Mouse (Mus musculus) testis, adult 2 months (tissue): ENCODE results near the gene Gimap1. TPM values are rescaled to one million over a fixed set of nuclear protein-coding genes. Genes with fewer than 3 reads are reported as not detected.

Experiments used
- H3K27ac ChIP-seq: fragments of 200-500 bp; 2 replicates; pipeline ENCODE4 v1.5.1; 2012; ENCODE audit warnings: low read depth, low read length; ENCODE audit not compliant: control insufficient read depth, insufficient read depth
- H3K27me3 ChIP-seq: fragments of 200-500 bp; 2 replicates; pipeline ENCODE4 v1.6.1; 2012; ENCODE audit warnings: mild to moderate bottlenecking, low read length, moderate library complexity; ENCODE audit not compliant: control insufficient read depth, insufficient read depth
- H3K36me3 ChIP-seq: fragments of 200-500 bp; 2 replicates; pipeline ENCODE4 v1.6.1; 2012; ENCODE audit warnings: mild to moderate bottlenecking, low read length; ENCODE audit not compliant: control insufficient read depth, insufficient read depth
- H3K4me1 ChIP-seq: fragments of 200-500 bp; 2 replicates; pipeline ENCODE4 v1.6.1; 2012; ENCODE audit warnings: low read length; ENCODE audit not compliant: control insufficient read depth, insufficient read depth
- H3K4me3 ChIP-seq: fragments of 200-500 bp; 2 replicates; pipeline ENCODE4 v1.5.1; 2012; ENCODE audit warnings: low read depth, mild to moderate bottlenecking, low read length, moderate library complexity, mixed read lengths; ENCODE audit not compliant: control insufficient read depth
- CTCF ChIP-seq: fragments of 200-500 bp; IDR thresholded peaks from 2 replicates; pipeline ENCODE4 v1.5.1; 2012; ENCODE audit warnings: low read depth, mild to moderate bottlenecking, inconsistent platforms, low read length, moderate library complexity; ENCODE audit not compliant: control insufficient read depth, insufficient read depth, insufficient replicate concordance
- POLR2A ChIP-seq: fragments of 200-500 bp; IDR thresholded peaks from 2 replicates; pipeline ENCODE4 v1.6.1; 2012; ENCODE audit warnings: low read depth, mild to moderate bottlenecking, inconsistent platforms, low read length, moderate library complexity; ENCODE audit not compliant: control insufficient read depth
- polyA plus RNA-seq: library from polyadenylated mRNA; depleted of rRNA; stranded (reverse); fragments of >200 nt; gene quantifications from 2 replicates; pipeline ENCODE4 v1.2.3, GENCODE M21; 2012

Gimap1 gene
- polyA plus RNA-seq, 1 experiment: 0.31 TPM

DNA sequence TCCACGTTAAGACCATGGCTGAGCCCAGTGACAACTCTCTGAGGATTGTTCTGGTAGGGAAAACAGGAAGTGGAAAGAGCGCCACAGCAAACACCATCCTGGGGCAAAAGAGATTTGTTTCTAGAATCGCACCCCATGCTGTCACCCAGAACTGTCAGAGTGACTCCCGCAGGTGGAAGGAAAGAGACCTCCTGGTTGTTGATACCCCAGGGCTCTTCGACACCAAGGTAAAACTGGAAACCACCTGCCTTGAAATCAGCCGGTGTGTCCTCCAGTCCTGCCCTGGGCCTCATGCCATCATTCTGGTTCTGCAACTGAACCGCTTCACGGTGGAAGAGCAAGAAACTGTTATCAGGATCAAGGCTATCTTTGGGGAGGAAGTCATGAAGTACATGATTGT lies 15.4 kb upstream of the Gimap1 start:
- H3K4me1 ChIP-seq: peaks cover 7% of the 10 kb centered on the region; the same call in 1 of the 2 replicates
- H3K27ac ChIP-seq: no peak overlapping the region
- no peak overlapping the region for H3K4me3 ChIP-seq
- TF ChIP-seq CTCF: no peak
- no peak for TF ChIP-seq POLR2A
- no peaks in the 10 kb centered on the region for H3K27me3 ChIP-seq
- H3K36me3 ChIP-seq: no peaks in the 10 kb centered on the region

DNA sequence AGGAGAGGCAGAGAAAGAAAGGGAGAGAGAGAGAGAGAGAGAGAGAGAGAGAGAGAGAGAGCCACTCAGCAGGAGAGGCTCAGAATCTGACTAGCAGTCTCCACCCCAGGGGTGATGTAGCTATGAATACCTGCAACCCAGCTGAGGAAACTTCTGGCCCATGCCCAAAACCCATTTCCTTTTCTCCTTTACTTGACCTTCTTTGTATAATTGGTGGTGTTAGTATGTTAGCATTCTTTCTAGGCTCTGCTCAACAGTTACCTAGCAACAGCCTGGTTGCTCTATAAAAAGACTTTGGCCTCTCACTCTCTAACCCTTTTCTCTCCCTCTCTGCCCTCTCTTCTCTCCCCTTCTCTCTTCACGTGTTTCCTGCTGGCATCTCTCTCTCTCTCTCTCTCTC lies 13.4 kb upstream of the Gimap1 start:
- Histone ChIP-seq H3K4me1 (peaks cover 10% of the 10 kb centered on the region; the same call in 1 of the 2 replicates), H3K27me3 (no peaks in the 10 kb centered on the region), H3K36me3 (no peaks in the 10 kb centered on the region), H3K27ac (no peak overlapping the region), H3K4me3 (no peak overlapping the region)
- TF ChIP-seq POLR2A (no peak), CTCF (no peak)

DNA sequence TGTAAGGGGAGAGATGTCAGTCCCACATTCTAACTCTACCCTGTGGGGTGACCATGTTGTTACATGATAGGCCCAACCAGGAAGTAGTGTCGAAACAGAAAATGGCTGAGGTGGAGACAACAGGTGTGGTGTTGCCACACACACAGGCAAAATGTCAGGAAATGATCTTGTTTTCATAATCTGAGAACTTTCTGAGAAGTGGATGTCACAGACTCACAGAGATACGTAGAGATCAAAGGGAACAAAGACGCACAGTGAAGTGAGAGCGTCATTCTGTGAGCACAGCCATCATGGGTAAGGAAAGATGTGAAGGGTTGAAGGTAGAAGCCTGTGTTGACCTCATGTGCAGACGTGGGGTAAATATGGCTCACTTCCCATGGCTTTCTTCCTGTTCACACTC lies 11.1 kb upstream of the Gimap1 start:
- H3K4me3 ChIP-seq: no peak overlapping the region
- no peaks in the 10 kb centered on the region for H3K27me3 ChIP-seq

DNA sequence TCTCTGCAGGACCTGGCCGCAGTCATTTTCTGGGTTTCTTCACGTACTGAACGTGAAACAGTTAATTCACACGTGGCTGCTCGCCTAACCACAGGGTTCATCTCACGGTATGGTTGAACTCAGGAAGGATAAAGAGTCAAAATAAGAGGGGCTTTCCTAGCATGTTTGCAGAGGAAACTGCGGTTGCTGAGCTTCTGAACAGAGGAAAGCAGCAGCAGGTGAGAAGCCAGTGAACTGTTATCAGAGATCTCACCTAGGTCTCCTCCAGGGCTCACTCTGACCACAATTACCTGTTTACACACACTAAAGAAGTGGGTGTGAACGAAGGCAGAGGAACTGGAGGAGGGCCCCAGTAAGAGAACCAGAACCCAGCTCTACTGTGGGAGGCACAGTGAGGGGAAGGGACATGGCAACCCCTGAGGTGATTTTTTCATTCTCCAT lies 6.0 kb upstream of the Gimap1 start:
- no peak for TF ChIP-seq CTCF
- TF ChIP-seq POLR2A: no peak
- H3K27ac ChIP-seq: no peak overlapping the region
- peaks cover 9% of the 10 kb centered on the region; the same call in 1 of the 2 replicates for H3K4me1 ChIP-seq
- H3K4me3 ChIP-seq: no peak overlapping the region
- H3K36me3 ChIP-seq: no peaks in the 10 kb centered on the region
- no peaks in the 10 kb centered on the region for H3K27me3 ChIP-seq

More for the DNA sequence above, 11.1 kb upstream of the Gimap1 start:
- Histone ChIP-seq H3K36me3 (no peaks in the 10 kb centered on the region), H3K27ac (no peak overlapping the region), H3K4me1 (peaks cover 10% of the 10 kb centered on the region; the same call in 1 of the 2 replicates)
- TF ChIP-seq CTCF (no peak), POLR2A (no peak)

DNA sequence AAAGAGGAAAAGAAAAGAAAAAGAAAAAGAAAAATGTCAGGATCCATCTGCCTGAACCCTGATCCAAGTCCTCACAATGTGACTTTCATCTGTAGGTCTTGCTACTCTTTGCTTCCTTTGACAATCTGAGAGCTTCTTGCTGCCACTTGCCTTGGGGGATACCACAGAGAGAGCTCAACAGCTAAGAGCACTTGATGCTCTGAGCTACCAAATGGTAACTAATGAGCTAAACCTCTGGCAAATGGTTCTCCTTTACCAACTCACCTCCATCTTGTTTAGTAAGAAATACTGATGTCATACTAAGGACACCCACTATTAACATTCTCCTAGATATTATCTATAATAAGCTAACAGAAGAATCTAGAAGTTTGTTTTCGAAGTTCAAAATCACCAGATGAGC lies 5.2 kb upstream of the Gimap1 start:
- H3K4me1 ChIP-seq: peaks cover under 1% of the 10 kb centered on the region; the same call in 1 of the 2 replicates
- no peak overlapping the region for H3K4me3 ChIP-seq
- no peak overlapping the region for H3K27ac ChIP-seq
- no peaks in the 10 kb centered on the region for H3K27me3 ChIP-seq
- no peaks in the 10 kb centered on the region for H3K36me3 ChIP-seq
- TF ChIP-seq POLR2A (no peak), CTCF (no peak)

- H3K27ac ChIP-seq: no peak overlapping the region
- TF ChIP-seq CTCF (no peak), POLR2A (no peak)
- H3K4me1 ChIP-seq: no peaks in the 10 kb centered on the region
- no peak overlapping the region for H3K4me3 ChIP-seq
- no peaks in the 10 kb centered on the region for H3K36me3 ChIP-seq
- H3K27me3 ChIP-seq: no peaks in the 10 kb centered on the region
Measured at GRCm38 (mm10) chr6:48737053-48737452, 1.8 kb upstream of the Gimap1 start.

GRCm38 (mm10) chr6:48737688-48738087 lies 1.2 kb upstream of the Gimap1 start:
- TF ChIP-seq POLR2A: no peak
- TF ChIP-seq CTCF: no peak
- H3K27ac ChIP-seq: no peak overlapping the region
- no peak overlapping the region for H3K4me3 ChIP-seq
- no peaks in the 10 kb centered on the region for H3K36me3 ChIP-seq
- H3K4me1 ChIP-seq: peaks cover 3% of the 10 kb centered on the region; the same call in 1 of the 2 replicates
- no peaks in the 10 kb centered on the region for H3K27me3 ChIP-seq

DNA sequence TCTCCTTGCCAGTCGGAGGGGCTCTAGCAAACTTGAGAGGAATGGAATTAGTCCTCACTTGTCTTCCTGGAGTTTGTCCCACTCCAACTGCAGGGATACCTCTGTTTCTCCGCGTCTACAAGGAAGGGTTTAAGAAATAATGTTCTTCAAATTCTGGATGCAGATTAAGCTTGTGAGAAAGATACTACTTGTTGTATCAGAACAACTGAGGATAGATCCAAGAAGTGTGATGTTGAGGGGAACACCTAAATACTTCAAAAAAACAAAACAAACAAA lies 864 bp downstream of the Gimap1 start:
- no peak for TF ChIP-seq CTCF
- TF ChIP-seq POLR2A: no peak
- no peak overlapping the region for H3K4me3 ChIP-seq
- H3K36me3 ChIP-seq: no peaks in the 10 kb centered on the region
- no peak overlapping the region for H3K27ac ChIP-seq
- H3K4me1 ChIP-seq: peaks cover 7% of the 10 kb centered on the region; the same call in 1 of the 2 replicates
- no peaks in the 10 kb centered on the region for H3K27me3 ChIP-seq

DNA sequence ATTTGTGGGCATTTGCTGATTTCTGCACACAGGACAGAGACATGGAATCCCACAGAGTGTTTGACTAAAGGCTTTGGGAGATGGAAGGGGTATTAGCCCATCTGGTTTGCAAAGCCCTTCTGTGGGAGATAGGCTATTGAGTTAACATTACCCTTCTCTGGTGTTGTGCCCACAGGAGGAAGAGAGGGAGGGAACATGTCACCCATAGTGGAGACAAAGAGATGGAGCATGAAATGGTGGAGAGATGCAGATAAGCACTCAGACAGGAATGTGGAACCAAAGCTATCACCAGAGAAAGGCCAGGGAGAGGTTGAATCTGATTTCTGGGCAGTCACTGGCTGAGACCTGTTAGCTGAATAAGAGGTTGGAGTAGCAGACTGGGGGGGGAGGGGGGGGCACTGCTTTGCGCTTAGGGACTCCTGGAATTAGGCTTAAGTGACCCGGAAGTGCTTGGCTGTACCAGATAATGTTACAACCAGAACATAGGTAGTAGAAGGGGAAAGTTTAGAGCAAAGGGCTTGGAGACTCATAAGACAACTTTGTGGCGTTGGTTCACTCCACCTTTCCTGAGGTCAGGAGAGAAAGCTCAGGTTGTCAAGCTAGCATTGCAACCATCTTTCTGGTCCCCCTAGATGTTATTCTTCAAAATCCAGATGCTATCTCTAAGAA lies 1.8 kb downstream of the Gimap1 start:
- Histone ChIP-seq H3K4me1 (peaks cover 7% of the 10 kb centered on the region; the same call in 1 of the 2 replicates), H3K27ac (no peak overlapping the region), H3K4me3 (no peak overlapping the region), H3K27me3 (no peaks in the 10 kb centered on the region), H3K36me3 (no peaks in the 10 kb centered on the region)
- TF ChIP-seq POLR2A (no peak), CTCF (no peak)
